Mouse (Mus musculus) erythroblast, embryonic 14.5 days (primary cell): ENCODE measurements around the gene Mfsd12.

Experiments used
- GATA1 ChIP-seq: IDR thresholded peaks from 2 replicates; pipeline ENCODE4 v1.6.1; 2012; ENCODE audit warnings: low read length, inconsistent platforms, mixed read lengths
- TAL1 ChIP-seq: IDR thresholded peaks from 3 replicates; pipeline ENCODE4 v1.6.1; 2012; ENCODE audit warnings: low read length, inconsistent platforms, mixed read lengths

DNA sequence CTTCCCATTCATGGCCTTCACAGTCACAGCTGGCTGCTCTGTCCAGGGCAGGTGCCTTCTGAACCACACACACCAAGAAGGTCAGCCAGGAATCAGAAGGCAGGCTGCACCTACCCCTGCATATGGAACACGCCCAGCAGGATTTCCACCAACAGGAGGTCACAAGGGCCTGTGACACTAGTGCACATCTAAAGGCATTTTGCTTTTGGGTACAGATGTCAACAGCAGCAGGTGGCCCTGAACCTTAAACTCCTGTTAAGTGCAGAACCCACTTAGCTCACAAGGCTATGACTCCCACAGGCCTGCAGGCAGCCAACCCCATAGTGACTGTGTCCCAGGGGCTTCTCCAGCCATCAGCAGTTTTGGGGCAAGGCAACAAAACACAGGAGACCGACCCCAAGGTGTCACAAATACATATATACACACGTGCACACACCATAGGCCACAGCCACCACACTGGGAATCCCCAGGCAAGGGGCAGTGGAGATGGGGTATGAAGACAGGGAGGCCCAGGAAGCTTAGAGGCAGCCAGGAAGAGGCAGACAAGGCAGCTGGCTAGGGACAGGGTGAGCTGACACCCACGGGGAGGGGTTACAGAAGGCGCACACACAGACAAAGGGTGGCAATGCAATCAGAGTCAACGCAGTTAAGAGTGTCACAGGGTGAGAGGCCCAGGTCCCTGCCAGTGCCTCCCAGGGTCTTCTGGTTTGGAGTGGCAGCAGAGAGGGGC lies 9.4 kb downstream of the Mfsd12 start:
- TF ChIP-seq GATA1 (no peak), TAL1 (no peak)
